Mouse (Mus musculus) v-Abl transformed pro-B cells (cell line): Measurements from ENCODE around the gene Defa36.
"Not testable (repeated sequence)": the region's sequence is repeated elsewhere in the genome, so short reads cannot be mapped to it uniquely, and the experiment has no call there.

Source experiments
- in situ Hi-C, 2 experiments: fragments of 400-800 bp; cut with MboI; formaldehyde crosslinking; loops; one replicate each; pipeline ENCODE4 v1.15.1; 2025; ENCODE audit not compliant: unreplicated experiment in 2 of 2

Defa36 gene

DNA sequence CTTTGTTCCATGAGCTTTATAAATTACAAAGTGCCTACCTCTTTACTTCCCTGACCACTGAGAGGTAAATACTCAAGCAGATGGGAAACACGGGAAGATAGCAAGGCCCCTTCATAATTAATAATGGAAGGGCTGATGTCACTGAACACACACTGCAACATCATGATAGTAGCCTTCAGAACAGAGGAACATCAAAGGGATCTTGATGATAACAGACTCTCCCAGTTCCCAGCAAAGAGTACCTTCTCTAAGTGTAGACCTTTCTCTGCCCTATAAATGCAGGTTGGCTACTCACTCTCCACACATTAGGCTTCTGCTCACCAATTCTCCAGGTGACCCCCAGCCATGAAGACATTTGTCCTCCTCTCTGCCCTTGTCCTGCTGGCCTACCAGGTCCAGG lies at the start of gene Defa36:
TSS of gene Defa36 (plus strand) at position 301 of the 400 bp plus-strand sequence.
- in situ Hi-C loops = not testable (repeated sequence)

DNA sequence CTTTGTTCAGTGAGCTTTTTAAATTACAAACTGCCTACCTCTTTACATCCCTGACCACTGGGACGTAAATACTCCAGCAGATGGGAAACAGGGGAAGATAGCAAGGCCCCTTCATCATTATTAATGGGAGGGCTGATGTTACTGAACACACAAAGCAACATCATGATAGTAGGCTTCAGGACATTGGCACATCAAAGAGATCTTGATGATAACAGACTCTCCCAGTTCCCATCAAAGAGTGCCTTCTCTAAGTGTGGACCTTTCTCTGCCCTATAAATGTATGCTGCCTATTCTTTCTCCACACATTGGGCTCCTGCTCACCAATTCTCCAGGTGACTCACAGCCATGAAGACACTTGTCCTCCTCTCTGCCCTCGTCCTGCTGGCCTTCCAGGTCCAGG lies 49.0 kb upstream of the Defa36 start, which contains the start of gene Defa2:
TSS of gene Defa2 (plus strand) at position 301 of the 400 bp plus-strand sequence.
- in situ Hi-C loops = not testable (repeated sequence)

DNA sequence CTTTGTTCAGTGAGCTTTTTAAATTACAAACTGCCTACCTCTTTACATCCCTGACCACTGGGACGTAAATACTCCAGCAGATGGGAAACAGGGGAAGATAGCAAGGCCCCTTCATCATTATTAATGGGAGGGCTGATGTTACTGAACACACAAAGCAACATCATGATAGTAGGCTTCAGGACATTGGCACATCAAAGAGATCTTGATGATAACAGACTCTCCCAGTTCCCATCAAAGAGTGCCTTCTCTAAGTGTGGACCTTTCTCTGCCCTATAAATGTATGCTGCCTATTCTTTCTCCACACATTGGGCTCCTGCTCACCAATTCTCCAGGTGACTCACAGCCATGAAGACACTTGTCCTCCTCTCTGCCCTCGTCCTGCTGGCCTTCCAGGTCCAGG lies 35.7 kb upstream of the Defa36 start, which contains the start of gene Defa33:
TSS of gene Defa33 (plus strand) at position 301 of the 400 bp plus-strand sequence.
- in situ Hi-C loops = not testable (repeated sequence)

DNA sequence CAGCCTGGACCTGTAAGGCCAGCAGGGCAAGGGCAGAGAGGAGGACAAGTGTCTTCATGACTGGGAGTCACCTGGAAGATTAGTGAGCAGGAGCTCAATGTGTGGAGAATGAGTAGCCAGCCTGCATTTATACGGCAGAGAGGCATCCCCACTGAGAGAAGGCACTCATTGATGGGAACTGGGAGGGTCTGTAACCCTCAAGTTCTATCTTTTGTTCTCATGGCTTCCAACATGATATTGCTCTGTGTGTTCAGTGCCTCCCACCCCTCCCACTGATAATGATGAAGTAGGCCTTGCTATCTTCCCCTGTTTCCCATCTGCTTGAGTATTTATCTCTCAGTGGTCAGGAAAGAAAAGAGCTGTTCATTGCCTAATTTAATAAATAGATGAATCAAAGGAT lies 29.2 kb downstream of the Defa36 start, which contains the start of gene Gm7849:
TSS of gene Gm7849 (minus strand) at position 101 of the 400 bp plus-strand sequence.
- in situ Hi-C loops = not testable (repeated sequence)
